Mouse (Mus musculus): ENCODE results near the gene Stx3.

The Stx3 gene

DNA sequence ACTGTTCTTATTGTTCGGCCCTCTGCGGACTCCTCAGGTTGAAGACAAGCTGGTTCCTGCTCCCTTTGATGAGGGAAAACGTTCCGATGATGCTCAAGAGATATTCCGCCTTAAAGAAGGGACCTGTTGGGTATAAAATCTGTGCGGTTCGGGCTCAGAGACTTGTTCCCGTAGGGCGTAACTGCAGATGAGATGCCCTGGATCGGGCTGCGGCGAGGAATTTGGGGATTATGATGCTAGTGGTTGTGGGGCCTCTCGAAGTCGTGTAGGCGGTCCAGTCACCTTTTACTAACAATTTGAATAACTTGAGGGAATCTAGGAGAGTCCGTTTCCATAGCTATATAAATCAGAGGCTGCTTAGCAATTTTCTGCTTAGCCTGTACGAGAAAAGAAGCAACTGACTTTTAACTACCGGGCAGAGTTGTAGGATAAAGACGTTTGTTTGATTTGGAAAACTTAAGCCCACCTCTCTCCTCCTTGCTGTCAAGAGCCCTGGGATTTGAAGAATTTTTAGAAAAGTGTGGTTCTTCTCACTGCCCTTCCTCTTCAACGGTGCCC, at the start of gene Stx3:
Gene Stx3 (minus strand): TSS at position 261 of the 558 bp plus-strand sequence.
- peak; percentile 38 for ATAC-seq (ENCODE audit: low TSS enrichment)

DNA sequence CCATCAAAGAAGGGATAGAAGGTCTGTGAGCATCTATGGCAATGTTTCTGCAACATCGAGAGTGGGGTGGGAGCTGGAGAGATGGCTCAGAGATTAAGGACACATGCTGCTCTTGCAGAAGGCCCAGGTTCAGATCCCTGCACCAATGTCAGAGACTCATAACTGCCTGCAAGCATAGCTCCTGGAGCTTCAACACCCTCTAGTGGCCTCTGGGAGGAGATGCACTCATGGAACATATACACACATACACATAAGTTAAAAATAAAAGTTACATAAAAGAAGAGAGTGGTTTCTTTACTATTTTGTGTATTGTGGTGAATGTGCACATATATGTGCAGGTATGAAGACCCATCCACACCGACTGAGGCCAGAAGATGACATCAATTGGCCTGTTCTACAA, 48.6 kb upstream of the Stx3 start:
- ATAC-seq (ENCODE audit: low TSS enrichment) = no peak

DNA sequence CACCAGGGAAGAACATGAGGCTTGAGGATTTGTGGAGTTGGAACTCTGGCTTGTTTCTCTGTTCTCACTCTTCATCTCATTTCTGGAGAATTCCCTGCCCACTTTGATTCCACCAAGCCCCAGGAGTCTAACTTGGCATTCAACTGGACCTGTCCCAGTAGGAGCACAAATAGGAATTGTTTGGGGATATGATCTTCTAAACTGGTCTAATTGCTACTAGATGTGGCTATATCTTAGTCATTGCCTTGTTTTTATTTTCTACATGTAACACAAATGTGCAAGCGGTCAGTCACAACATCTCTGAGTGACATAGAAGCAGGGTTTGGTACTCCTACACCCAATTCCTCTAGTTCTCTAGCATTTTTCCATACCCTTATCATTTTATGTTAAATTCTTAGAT, 41.8 kb upstream of the Stx3 start, which contains the start of gene Olfr1418:
Gene Olfr1418 (minus strand): TSS at position 101 of the 400 bp plus-strand sequence.
- ATAC-seq (ENCODE audit: low TSS enrichment) = no peak

DNA sequence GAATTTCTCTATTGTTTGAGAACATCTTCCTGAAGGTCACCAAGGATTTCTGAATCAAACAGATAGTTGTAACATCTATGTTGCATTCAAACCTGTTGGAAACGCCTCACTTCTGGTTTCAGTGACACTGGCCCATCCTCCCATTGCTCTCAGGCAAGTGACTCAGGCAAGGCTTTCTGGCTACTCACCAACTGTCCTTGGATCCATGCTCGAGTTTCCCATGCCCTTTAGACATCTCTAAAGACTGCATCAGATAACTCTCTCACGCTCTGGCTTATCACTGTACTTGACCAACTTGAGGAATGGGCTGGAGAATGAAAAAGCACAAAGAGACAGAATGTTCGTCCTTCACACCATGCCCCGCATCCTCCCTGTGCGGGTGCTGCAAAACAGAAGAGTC, 37.3 kb upstream of the Stx3 start:
- ATAC-seq (ENCODE audit: low TSS enrichment) = no peak

DNA sequence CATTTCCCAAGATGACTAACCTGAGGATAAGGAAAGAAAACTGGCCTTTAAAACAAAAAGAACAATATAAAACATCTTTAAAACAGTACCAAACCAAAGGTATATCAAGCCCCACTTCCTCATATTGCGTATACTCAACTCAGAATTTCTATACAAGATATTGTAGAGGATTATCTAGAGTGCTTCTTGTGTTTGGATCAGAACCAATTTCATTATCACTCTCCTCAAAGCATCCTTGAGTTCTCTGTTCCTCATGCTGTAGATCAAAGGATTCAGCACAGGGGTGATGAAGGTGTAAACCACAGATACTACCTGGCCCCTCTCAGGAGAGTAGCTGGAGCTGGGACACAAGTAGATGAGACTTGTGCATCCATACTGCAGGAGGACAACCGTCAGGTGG, 35.6 kb upstream of the Stx3 start:
- ATAC-seq (ENCODE audit: low TSS enrichment) = no peak

DNA sequence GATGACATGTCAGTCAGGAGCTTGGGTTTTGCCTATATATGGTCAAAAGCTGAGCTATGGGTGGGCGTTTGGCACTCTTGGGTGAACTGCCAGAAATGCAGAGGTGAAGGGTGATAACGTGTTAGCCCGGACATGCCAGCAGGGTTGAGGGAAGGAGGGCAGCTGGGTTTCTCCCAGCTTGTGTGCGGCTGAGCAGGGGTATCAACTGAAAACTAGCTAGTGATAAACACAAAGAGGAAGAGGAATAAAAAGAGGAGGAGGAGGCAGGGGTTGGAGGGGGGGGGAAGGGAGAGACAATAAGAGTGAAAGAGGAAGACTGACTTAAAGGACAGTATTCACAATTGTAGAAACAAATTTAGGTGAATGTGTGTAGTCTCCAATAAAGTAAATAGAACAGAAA, 33.4 kb upstream of the Stx3 start:
- no peak for ATAC-seq (ENCODE audit: low TSS enrichment)

DNA sequence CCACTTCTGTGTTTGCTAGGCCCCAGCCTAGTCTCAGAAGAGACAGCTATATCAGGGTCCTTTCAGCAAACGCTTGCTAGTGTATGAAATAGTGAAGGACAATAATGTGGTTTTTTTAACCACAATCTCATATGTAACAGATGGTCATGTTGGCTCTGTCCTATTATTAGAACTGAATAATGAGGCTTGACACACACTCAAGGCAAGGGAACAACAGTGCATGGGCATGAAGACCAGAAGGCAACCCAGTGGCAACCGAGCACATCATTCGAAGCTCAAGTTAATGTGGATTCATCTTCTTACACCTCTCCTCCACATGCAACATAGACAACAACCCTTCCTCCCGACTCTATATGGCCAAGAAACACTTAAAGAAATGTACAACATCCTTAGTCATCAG, 27.1 kb upstream of the Stx3 start:
- peak; percentile 70 for ATAC-seq (ENCODE audit: low TSS enrichment)

DNA sequence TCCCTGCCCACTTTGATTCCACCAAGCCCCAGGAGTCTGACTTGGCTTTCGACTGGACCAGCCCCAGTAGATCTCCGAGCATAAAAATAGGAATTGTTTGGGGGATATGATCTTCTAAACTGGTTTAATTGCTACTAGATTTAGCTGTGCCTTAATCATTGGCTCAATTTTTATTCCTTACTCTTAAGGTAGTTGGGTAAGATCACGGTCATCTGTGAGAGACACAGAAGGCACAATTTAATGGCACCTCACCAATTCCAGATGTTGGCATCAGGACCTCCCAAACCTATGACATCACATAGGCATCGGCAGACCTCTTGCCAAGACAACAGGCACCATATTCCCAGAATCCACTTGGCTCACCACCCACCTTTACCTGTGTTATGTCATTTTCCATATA, 19.9 kb upstream of the Stx3 start, which contains the start of gene Olfr1417:
Gene Olfr1417 (minus strand): TSS at position 101 of the 400 bp plus-strand sequence.
- no peak for ATAC-seq (ENCODE audit: low TSS enrichment)

DNA sequence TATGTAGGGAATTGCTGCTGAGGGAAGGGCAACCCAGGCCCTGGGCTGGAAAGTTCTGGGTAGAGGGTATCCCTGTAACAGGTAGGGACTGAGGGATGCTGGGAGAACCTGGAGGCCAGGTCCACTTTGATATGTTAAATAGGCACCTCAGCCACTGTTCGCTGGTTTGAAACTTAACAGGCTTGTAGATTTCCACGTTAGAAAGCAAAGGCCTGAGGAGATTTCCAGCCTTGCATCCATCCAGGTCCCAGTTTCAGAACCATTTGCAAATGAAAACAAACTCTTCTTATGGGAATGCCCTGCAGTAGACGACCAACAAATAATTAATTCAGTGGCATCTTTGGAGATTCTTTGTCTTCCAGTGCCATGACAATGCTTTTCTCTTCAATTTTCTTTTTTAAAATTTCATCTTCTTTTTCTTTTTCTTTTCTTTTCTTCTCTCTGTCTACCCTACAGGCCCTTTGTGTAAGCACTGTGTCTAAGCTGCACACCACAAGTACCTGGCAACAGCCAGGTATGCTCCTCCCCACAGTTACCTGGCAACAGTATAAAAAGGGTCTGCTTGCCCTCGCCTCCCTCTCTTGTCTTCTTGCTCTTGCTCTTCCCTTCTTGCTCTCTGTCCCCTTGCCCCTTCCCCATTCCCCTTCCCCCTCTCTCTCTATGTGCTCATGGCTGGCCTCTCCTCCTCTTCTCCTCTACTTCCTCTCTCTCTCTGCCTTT, 4.3 kb upstream of the Stx3 start:
- no peak for ATAC-seq (ENCODE audit: low TSS enrichment)

DNA sequence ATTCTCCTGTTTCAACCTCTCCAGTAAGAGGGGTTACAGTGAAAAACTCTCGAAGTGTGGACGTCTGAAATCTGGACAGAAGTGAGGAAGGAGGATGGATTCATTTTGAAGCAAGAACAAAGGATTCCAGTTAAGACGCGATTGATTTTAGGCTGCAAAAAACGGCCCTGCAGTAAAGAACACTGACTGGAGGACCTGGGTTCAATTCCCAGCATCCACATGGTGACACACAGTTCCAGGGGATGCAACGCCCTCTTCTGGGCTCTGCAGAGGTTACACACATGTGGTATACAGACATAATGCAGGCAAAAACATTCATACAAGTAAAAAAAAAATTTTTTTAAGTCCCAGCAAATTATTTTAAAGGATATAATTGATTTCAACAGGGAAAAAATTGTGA, 1.0 kb upstream of the Stx3 start:
- no peak for ATAC-seq (ENCODE audit: low TSS enrichment)

DNA sequence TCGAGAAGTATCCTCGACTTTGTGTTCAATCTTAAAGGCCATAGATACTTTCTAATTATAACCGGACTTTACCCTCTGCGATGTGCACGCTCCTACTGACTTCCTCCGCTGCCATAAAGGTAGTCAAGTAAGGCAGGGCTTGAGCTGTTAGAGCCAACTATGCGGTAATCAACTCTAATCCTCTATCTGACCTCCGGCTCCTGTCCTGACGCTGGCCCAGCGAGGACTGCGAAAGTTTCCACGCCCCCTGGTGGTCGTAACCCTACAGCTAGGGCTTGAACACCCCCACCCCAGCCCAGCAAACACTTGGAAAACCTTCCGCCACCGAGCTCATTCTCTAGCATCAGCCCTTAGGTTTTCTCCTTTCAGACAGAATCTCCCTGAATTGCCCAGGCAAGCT, 597 bp upstream of the Stx3 start:
- no peak; the same call in 1 of the 2 replicates for ATAC-seq (ENCODE audit: low TSS enrichment)

DNA sequence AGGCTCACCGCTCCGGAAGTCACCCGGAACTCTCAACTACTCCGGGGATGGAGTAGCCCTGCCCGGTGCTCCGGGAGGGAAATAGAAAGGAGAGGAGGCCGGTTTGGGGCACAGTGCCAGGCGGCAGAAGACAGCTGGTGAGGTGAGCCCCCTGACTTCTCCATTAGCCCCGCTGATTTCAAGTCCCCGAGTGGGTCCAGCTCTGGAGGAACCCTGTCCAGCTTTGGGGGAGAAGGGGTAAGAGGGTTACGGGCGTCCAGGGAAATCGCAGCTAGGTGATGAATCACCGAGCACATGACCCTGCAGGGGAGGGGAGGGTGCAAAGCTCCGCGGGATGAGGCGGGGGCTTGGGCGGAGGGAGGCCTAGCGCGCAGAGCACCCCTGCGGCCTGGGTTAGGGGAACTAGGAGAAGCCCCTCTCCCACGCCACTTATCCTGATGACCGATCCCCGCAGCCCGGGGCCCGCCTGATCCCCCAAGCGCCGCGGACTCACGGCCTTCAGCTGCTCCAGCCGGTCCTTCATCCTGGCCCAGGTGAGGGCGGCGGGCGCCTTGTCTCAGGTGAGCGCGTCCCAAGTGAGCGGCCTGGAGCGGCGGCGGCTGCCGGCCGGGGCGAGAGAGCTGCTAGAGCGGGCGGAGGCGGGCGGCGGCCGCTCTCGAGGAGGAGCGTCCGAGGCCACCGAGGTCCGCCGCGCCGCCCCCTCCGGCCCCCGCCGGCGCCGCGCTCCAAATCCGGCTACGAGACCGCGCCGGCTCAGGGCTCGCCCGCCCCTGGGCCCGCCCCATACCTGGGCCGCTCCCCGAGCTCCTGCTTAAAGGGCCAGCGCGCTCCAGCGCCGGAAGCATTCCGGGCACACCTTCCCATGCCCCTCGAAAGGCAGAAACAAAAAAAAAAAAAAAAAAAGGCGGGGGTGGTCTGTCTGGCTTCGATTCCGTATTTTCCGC, 732 bp downstream of the Stx3 start:
- peak; percentile 81 for ATAC-seq (ENCODE audit: low TSS enrichment)

DNA sequence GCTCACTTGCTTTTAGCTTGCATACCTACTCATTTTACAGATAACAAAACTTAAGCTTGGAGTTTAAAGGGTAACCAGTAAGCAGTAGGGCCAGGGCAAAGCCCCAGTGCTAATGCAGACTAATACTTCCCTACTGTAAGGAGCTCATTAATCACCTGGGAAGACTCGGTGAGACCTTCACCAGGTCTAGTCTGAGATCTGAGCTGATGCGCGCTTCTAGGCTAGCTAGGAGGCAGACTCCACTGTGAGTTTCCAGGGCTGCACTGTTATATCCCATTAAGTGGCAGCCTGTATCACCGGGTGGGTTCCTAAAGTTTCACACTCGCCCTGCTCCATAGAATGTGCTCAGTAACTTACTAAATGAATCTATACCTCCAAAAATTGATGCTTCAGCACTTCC, 1.6 kb downstream of the Stx3 start:
- ATAC-seq (ENCODE audit: low TSS enrichment) = peak; percentile 35; the same call in 1 of the 2 replicates

DNA sequence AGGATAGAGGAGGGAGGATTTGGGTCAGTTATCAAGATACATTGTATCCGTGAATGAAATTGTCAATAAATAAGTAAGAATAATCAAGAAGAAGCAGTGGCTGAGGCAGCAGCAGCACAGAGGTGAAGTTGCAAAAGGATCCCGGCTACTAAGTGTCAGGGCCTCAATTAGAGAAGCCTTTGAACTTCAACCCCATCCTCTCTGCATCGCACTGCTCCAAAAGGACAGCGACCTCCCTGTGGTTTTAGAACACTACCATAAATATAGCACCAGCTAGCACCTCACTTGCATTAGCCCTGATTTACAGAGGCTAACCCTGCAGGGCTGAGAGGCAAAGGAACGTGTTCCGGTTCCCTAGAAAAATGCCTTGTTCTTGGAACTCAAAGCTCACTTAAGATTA, 2.5 kb downstream of the Stx3 start:
- ATAC-seq (ENCODE audit: low TSS enrichment) = no peak

DNA sequence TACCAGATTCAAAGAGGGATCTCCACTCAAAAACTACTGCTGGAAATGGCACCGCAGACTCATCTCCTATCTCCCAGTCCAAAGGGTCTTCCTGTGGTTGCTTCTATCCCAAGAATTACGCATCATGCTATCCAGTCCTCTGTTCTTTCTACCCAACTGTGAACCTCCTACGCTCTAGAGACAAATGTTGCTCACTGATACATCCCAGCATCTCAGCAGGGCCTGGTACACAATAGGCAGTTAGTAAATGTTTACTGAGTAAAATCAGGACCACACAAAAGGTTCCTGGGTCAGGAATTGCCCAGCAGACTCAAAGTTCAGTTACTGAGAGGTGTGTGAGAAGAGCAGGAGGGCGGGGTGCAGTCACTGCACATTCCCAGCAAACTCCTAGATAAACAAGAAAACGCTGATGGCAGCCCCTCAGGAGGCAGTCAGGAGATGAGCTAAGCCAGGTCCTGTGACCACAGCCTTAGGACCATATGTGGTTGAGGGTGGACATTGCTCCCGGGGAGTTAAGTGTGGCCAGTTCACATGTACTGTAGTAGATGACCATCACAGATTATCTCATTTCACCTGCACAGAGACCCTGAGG, 4.4 kb downstream of the Stx3 start:
- ATAC-seq (ENCODE audit: low TSS enrichment) = no peak

DNA sequence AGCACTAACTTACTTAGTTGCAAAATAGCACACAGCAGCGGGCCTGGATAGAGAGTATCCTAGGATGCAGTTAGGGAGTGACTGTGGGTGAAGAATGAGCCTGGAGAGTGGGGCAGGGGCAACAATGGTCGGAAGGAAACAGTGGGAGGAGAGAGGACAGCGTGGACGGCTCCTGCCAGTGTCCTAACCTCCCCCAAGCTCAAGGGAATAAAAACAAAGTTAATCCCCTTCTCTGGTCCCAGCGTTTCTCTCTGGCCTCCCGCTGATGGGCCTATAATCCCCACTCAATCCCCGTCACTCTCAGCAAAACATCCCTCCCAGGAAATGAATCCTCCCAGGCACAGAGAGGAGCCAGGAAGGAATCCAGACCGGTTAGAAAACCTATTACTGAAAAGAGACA, 5.6 kb downstream of the Stx3 start:
- no peak for ATAC-seq (ENCODE audit: low TSS enrichment)

DNA sequence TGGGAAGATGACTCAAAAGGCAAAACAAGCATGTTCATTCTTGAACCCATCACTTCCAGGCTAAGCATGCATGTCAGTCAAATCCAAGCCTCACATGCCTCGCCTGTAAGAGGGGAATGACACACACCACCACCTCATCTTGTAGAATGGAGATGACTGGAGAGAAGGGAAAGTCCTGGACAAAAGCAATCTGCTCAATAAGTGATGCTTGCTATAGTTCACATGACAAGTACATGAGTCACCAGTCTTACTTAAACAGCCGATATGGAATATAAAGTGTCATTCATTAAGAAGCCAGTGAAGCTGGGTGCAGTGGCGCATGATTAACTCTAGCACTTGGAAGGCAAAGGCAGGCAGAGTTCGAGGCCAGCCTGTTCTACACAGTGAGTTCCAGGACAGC, 6.1 kb downstream of the Stx3 start:
- ATAC-seq (ENCODE audit: low TSS enrichment) = no peak

DNA sequence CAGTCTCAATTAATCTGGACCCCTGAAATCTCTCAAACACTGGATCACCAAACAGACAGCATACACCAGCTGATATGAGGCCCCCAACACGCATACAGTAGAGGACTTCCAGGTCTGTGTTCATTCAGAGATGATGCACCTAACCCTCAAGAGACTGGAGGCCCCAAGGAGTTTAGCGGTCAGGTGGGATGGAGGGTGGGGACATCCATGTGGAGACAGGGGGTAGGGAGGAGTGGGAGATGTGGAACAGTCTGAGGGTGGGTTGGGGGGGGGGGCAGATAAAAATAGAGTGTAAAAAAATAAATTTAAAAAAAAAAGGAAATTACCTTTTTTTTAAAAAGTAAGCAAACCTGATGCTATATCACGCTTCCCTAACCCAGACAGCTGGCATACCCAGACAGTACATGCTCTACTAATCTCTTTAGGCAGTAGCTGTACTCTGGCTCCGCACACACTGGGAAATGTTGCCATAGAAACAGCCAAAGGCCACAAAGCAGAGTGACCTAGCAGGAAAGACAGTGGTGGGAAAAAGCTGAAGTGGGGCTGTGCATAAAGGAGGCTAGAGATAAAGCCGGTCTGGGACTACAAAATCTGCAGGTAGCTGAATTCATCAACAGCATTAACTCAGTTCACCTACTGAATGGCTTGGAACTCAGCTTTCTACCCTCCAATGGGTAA, 7.4 kb downstream of the Stx3 start:
- ATAC-seq (ENCODE audit: low TSS enrichment) = no peak

DNA sequence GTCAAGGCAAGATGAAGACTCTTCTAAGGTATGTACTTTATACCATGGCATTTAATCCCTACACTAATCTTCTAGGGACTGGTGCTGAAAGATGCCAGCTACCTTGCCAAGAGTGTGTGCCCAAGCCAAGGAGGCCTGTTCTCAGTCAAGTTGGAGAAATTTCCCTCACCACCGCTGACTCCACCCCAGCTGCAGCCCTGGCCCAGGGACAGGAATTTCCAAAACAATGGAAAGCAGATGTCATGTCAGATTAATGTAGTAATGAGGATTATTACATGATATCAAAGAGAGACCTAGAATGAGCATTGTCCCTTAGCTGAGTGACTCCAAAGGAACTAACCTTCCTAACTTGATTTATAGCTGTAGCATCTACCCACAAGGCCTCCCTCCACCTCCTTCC, 8.3 kb downstream of the Stx3 start:
- ATAC-seq (ENCODE audit: low TSS enrichment) = no peak

DNA sequence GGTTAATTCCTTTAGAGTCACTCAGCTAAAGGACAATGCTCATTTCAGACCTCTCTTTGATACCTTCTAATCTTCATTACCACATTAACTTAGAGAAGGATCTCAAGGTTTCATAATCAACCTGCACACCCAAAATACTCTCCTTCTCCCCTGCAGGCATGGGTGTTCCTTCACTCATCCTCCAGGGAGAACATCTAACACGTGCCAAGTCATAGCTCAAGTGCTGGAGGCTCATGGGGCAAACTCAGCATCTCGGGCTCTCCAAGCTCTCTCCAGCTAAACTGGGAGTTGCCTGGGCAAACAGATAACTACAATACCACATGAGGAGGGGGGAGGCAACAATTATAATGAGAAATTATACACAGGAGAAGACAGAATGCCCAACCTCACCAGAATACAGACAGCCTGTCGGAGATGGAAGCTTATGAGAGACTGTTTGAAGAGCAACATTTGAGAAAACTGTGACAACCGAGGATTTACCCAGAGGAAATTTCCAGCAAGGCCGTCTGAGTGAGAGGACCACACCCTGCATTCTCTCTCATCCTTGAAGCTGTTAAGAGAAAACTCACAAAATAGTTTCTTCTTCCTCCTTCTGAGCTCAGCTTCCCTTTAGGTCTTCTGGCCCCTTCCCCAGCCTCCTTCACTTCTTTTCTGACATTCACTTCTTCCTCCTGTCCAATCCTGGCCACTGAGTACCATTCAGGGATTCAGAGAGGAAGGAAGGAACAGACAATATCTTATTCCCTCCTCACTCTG, 9.0 kb downstream of the Stx3 start:
- ATAC-seq (ENCODE audit: low TSS enrichment) = peak; percentile 55; the same call in 1 of the 2 replicates

DNA sequence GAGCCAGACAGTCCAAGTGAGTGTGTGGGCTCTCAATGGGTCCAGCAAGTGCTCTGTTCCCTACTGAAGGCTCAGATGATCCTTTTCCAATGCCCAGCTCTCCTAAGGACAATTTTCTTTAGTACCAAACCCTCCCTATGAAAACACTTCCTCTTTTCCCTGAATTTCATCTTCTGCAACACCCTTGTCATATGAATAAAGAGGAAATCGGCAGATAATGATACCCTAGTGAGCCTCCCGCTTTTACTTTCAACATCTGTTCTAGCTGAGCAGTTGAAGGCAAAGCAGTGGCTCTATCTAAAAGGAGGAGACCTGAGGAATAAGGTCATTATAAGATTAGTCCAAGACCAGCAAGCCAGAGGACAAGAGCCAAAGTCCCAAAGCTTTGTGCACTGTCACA, 10.8 kb downstream of the Stx3 start:
- ATAC-seq (ENCODE audit: low TSS enrichment) = no peak
